Mouse (Mus musculus) induced T-regulatory cell, adult 2 months (primary cell): ENCODE measurements around the gene Naa10.

ENCODE experiments used
- DNase-seq: peaks from one replicate; pipeline ENCODE4 v3.0.0-alpha.2; 2012; ENCODE audit warnings: low read depth

Gene Naa10

GRCm38 (mm10) chrX:73914827-73915703 lies 6.7 kb downstream of the Naa10 start:
- DNase-seq, result peak; percentile 97

GRCm38 (mm10) chrX:73911588-73911987 lies 10.2 kb downstream of the Naa10 start:
- peak; percentile 81 for DNase-seq

DNA sequence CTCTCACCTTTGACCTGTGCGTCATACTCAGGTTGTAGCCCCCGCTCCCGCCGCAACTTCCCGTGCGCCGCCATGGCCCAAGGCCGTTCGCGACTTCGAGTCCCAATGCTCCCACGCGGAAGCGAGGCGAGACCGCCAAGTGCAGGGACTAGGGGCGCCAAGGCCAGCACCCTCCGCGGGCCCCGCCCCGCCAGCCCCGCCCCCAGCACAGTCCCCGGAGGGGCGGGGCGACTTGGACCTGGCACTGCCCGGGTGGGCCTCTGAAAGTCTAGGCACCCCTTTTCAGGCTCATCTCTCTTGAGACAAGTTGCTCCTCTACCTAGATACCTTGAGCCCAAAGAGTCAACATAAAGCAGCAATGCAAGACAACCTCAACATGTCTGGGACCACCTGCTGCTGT lies 10.6 kb downstream of the Naa10 start:
- peak; percentile 79 for DNase-seq

GRCm38 (mm10) chrX:73910451-73910850 lies 11.3 kb downstream of the Naa10 start:
- DNase-seq, result peak; percentile 66

DNA sequence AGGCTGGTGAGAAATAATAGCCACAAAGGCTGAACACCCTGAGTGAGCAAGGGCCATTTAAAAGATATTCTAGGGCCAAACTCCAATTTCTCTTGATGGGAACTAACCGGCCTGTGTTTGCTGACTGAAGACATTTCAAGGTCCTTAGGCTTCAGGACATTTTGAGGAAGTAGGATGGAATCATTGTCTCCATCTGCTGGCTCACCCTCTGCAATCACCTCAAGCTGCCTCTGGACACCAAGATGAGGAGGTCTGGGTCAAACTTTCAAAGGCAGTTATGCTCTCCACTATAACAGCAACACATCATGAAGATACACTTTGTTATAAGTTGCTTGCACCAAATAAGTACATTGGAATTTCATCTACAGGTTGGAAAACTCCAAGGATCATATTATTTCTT lies 11.7 kb downstream of the Naa10 start:
- DNase-seq, result no peak

- DNase-seq, result no peak
These were observed 23.8 kb downstream of the Naa10 start for GRCm38 (mm10) chrX:73897959-73898358.

DNA sequence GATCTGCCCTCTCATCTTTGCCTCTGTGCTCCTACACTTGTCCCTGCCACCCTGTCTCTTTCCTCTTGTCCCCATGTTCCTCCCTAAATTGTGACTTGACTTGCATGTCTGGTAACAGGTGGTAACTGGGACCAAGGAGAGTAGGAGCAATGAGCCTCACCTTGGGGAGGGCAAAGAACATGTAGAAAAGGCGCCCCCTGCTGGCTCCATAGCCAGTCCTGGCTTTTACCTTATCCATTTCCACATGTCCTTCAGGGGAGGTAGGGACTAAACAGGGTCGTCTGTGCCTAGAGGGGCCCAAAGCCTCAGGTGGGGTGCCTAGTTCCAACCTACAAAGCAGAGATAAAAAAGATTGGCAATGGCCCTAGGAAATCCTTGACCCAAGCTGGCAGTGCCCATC lies 26.0 kb downstream of the Naa10 start, which contains the start of gene L1cam:
TSS of gene L1cam (minus strand) at position 387 of the 400 bp plus-strand sequence.
- peak; percentile 62 for DNase-seq

GRCm38 (mm10) chrX:73892833-73893232 lies 28.9 kb downstream of the Naa10 start:
- no peak for DNase-seq

- no peak for DNase-seq
These were observed 30.1 kb downstream of the Naa10 start, which contains the start of gene Avpr2 for GRCm38 (mm10) chrX:73891551-73892152. Gene Avpr2, plus strand, starts transcription at chrX:73892102.

DNA sequence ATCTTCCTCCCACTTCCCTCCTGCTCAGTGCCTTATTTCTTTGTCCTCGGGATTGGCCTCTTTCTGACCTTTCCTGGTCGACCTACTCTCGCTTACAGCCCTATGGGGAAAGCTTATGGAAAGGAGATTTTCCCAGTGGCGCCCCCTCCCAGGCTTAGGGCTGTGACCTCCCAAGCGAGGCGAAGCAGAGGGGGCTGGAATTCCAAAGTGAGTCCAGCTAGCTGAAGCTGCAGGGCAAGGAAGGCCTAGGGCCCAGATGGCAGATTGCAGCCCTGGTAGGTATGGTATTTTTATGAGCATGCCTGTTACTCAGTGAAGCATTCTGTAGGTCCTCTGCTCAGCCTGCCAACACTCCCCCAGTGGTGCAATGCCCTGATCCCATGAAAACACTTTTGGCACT lies 40.3 kb downstream of the Naa10 start:
- DNase-seq, result no peak

GRCm38 (mm10) chrX:73881036-73881427 lies 40.7 kb downstream of the Naa10 start:
- no peak for DNase-seq

- DNase-seq, result peak; percentile 72
These were observed 41.3 kb downstream of the Naa10 start for GRCm38 (mm10) chrX:73880194-73881035.

- no peak for DNase-seq
These were observed 44.7 kb downstream of the Naa10 start for GRCm38 (mm10) chrX:73877014-73877413.

DNA sequence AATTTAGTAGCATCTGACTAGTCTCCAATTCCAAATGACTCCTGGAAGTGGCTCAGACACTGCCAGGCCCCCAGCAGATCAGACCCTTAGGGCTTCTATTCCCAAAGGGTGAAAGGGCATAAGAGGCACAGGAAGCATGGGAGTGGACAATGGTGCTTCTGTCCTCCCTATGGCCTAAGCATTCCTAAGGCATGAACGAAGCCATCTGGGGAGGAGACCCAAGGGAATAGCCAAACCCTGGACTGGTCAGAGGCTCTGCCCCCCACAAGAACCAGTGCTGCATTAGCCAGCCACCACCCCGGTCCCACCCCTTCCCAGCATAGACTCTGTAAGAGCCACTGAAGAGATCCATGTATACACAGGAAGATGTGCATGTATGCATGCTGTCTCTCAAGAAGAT lies 45.9 kb downstream of the Naa10 start:
- DNase-seq, result no peak

GRCm38 (mm10) chrX:73871956-73872355 lies 49.8 kb downstream of the Naa10 start:
- DNase-seq, result no peak

DNA sequence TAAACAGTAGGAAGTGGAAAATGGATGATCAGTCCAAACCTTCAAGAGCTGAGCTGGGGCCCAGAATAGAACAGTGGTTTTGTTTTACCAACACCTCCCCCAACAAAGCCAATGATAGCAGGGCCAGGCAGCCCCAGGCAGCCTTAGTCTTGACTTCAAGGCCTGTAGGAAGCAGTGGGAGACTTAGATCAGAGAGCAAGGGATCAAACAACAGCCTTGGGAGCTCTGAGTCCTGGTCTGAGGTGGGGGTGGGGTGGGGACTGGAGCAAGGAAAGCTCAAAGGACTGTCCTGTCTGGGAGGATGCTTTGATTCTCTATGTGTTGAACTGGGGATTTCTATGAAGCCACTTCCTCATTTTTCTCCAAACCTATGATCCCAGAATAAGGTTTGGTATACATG lies 50.3 kb downstream of the Naa10 start:
- no peak for DNase-seq

DNA sequence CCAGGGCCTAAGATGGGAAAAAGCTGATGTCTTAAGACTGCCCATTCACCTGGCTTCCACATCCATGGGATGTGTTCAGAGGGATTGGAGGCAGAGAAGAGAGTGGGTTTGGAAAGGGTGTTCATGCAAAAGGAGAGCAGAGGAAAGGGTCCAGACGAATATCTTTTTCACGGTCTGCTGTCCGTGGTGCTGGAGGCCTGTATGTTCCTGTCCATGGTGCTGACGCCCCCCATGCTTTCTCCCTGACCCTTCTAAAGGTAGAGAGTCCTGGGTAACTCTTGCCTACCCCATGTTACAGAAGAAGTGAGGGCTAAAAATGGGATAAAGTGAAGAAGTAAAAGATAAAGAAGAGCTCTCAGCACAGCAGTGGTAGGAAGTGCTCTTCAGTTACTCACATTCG lies 52.4 kb downstream of the Naa10 start:
- DNase-seq, result peak; percentile 39

GRCm38 (mm10) chrX:73867852-73868251 lies 53.9 kb downstream of the Naa10 start:
- DNase-seq, result no peak

GRCm38 (mm10) chrX:73867256-73867655 lies 54.5 kb downstream of the Naa10 start:
- DNase-seq, result no peak
